Mouse (Mus musculus) granulocyte monocyte progenitor cell, adult 5-6 weeks (primary cell): ENCODE data around the gene Ube2u. TPM values are rescaled to one million over a fixed set of nuclear protein-coding genes. Genes with fewer than 3 reads are reported as not detected.

Experiments
- ATAC-seq: replicated peaks from 2 replicates; pipeline ENCODE4 v1.8.0; 2016; ENCODE audit warnings: mild to moderate bottlenecking, moderate TSS enrichment, inconsistent platforms; ENCODE audit not compliant: poor library complexity, severe bottlenecking
- total RNA-seq, 2 experiments: library from RNA; stranded (forward) in 1 of 2; stranded (reverse) in 1 of 2; fragments of 200-712, 200-1000 nt in 1 of 2; fragments of >200 nt in 1 of 2; fragmentation: Nextera tagmentation in 1 of 2; gene quantifications; 2 replicates each; pipeline ENCODE4 v1.2.3; 2014 to 2017

Ube2u gene
- total RNA-seq, 2 experiments from 2014 or later, result not detected

DNA sequence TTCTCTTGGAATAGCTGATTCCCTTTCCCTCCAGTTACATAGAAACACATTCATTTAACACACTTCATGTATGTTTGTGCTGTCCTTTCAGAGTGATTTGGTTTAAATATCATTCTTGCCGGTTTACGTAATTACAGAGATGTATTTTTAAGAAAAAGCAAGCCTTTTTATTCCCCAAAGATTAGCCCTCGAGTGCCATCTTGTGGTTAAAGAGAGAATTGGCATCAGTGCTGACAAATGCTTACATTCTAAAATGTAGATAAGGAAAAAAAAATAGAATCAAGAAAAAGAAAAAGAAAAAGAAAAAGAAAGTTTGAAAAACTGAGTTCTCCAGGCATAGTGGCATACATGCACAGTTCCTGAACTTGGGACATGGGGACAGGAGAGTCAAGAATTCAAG is 59.2 kb downstream of the Ube2u start:
- ATAC-seq, result peak; percentile 56

DNA sequence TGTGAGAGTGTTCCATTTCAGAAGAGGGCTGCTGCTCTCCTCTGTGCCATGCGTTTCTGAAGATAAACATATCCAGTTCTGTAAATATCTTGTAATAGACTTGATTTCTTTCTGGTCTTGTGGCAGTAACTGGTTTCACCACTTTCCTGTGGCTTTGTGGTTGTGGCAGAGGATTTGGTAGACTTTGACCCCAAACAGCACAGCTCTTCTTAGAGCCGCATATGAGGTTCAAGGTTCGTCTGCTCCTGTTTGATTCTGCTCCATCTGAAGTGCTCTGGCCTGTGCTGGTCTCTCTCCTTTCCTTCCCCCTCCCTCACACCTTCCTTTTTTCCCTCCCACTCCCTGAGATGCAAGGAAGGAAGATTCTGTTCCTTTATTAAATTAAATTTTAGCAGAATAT is 60.8 kb downstream of the Ube2u start:
- ATAC-seq, result 0 out of 2 replicates have a peak, but pooled peaks have one; percentile 27

DNA sequence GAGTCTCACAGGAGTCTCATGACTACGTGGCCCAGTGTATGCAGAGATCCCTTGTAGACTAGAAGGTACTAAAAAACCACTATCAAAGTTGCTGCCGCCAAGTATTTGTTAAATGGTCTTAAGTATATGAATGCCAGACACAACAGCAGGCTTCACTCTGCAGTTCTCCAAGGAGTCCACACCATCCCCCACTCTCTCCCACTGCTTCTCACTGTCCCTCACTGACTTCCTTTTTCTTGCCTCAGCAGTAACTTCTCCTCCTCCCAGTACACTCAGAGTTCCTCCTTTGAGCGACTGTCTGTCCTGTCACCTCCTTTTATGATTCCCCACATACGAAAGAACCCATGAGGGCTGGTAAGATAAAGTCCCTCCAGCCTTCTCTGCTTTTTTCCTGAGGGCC is 69.3 kb downstream of the Ube2u start:
- ATAC-seq, result peak; percentile 98

GRCm38 (mm10) chr4:100553296-100553695 is 74.6 kb downstream of the Ube2u start:
- no peak for ATAC-seq

- peak; percentile 78 for ATAC-seq
These were observed 109.9 kb downstream of the Ube2u start for GRCm38 (mm10) chr4:100588236-100589206.

- no peak for ATAC-seq
These were observed 117.1 kb downstream of the Ube2u start for GRCm38 (mm10) chr4:100595771-100596170.

DNA sequence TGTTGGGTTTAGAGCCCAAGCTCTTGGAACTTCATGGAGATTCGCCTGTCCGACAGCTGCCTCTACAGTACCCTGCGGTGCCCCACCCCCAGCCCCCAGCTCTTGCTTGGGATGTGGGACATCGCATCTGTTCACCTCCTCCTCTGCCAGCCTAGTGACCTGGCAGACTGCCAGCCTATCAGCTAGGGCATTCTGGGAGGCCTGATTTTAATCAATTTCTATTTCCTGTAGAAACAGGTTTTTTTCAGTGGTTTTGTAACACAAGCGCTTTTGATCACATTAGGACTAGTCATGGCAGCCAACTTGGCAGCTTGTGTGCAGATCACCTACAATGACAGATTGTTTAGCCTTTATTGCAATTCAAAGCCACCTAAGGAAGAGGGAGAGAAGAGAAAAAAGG is 118.0 kb downstream of the Ube2u start:
- no peak for ATAC-seq

DNA sequence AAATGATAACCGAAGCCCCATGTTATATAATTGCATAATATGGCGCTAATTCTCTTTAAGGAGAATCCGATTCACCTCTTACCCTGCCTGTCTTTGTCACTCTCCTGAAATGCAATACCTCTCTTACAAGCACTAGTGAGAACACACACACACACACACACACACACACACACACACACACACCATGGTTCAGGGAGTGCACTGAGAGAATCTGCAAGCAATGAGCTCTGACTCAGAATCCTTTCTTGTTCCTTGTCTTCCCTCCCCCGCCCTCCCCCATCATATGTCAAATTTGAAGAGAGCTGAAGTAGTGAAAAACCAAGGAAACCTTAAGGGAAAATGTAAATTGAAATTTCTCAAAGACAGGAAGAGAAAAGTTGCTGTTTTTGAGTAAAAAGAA is 118.4 kb downstream of the Ube2u start:
- no peak for ATAC-seq
